Mouse (Mus musculus): Measurements from ENCODE around the gene Tceal1.
"Not testable (repeated sequence)": the region's sequence is repeated elsewhere in the genome, so short reads cannot be mapped to it uniquely, and the experiment has no call there.

Gene Tceal1

DNA sequence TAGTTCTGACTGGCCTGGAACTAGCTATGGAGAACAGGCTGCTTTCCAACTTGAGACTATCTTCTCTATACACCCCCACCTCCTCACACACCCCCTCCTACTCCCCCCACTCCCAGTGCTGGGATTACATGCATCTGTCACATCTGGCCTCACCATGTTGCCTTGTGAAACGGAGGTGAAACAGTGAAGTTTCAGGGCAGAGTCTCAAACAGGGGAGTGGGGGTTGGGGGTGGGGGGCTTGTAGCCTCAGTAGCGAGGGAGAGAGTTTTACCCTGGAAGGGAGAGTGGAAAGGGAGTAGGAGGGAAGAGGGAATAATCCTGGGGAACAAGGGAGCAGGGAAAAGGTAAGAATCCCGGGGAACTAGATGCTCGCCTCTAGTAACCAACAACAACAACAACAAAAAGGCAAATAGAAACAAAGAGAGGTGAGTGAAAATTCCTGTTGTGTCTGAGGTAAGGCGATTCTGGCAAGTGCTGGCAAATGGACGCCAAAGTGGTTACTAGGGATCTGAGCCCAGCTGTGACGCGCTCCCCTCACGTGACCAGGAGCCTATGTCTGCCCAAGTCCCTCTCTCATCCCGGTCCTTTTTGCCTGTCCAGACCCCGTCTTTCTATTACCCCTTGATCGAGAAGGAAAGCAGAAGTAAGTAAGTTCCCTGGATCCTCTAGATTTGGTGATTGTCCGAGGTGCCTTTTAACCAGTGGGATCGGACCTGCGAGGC lies at the start of gene Tceal1:
TSS of gene Tceal1 (plus strand) at position 537 of the 722 bp plus-strand sequence.
- in situ Hi-C loops (cut with MboI, MseI) = no loop called here

DNA sequence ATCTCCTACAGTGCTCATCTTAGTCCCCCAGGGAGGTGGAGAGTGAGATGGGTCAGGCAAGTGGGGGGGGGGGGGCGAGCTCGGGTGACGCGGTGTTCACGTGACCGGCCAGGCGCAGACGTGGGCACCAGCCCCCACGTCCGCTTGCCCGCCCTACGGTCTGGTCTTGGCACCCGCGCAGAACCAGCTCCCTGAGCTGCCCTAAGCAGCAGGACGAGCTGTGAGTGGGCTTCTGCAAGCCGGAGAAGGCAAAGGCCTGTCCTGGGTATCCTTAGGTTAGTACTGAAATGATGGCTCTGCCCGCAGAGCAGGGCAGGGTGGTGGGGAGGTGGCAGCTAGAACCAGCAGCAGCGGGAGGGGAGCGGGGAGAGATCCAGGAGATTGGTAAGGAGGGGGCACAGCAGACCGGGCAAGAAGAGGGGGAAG lies 41.5 kb upstream of the Tceal1 start:
- in situ Hi-C loops (cut with MboI, MseI) = loop anchor here (10.0 kb wide), 1 partner anchor 1461 kb away; no protein-coding TSS in a partner anchor

DNA sequence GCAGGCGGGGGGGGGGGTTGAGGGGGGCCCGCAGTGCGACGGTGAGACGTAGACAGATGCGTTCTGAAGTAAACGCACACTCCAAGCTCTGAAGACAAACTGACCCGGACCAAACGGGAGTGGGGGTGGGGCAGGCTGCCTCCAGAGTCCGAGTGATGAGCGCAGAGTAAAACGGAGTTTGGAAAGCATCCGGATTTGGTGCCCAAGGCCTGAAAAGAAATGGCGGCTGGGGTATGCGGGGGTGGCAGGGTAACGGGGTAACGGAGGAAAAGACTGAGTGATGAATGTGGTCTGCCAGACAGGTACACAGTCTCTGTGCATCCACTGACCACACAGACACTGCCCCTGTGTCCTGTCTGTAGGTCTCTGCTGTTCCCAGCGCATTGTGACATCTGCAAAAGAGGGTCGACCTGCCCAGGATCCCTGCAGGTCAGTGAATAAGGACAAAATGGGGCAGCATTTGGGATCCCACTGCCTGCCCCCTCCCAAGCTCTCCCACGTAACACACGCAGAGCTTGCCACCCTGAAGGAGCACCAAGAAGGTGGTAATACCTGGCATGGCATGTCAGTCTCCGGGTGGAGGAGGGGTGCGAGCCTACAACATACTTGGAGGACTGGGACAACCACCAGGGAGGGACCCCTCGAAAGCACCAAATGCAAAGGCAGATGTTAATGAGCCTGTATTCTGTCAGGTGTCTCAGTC lies 40.9 kb upstream of the Tceal1 start:
- in situ Hi-C loops (cut with MboI, MseI) = loop anchor here (10.0 kb wide), 1 partner anchor 1462 kb away; no protein-coding TSS in a partner anchor

DNA sequence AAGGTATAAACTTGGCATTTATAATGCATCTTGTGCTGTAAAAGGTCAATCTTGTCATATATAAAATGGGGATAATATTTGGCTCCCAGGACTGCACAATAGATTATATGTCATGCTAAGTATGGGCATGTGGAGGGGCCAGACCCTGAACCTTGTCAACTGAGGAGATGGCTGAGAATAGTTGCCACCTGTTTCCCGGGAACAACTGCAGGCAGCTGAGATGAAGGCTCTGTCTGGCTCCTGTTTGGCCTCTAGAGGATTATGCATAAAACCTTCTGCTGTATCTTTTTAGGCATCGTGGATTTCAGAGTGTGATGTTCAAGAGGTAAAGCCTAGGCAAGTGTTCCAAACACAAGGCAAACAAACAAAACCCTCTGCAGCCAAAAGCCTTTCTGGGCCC lies 39.0 kb upstream of the Tceal1 start:
- in situ Hi-C loops (cut with MboI, MseI) = loop anchor here (10.0 kb wide), 1 partner anchor 1464 kb away; no protein-coding TSS in a partner anchor

DNA sequence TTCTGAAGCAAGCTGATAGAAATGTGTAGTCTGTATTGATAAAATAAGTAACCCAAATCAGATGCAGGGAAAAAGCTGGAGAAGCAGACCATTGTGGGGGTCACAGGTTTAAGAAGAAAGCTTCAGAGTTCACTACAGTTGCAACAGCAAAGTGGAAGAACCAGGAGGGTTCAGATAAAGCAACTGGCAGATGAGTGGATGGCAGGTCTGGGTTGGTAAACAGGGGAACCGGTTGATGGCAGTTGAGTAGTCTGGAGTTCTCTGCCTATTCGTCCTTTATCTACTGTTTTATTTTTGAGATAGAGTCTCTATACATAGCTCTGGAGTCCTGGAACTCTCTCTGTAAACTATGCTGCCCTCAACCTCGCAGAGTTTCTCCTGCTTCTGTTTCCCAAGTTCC lies 26.8 kb upstream of the Tceal1 start:
- in situ Hi-C loops (cut with MboI, MseI) = no loop called here

DNA sequence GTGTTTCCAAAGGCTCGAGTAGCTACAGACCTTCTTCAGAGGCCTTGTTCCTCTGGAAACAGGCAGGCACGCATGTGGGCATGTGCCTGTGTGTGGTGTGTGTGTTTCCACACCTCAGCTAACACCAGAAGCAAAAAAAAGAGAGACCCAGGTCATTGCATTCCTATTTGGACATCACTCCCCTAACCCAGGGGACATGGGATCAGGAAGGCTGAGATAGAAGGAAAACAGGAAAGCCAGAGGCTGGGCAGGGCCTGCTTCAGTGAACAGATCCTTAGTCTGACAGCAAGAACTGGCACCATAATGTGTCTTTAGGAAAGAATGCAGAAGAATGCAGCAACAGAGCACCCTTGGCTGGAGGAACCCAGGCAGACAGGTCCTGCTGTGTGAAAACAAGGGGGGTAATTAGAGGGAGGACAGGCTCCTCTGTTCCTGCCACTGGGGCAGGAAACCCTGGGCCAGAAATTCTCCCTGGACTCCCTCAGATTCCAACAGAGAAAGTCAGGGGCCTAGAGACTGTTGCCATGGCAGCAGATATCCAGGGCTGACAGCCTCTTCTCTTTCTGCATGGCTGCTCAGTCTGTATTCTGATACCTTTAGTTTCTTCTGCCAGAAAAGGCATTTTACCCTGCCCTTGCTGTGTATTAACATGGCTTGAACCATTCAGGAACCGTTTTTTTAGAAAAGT lies 16.0 kb upstream of the Tceal1 start:
- in situ Hi-C loops (cut with MboI, MseI) = not testable (repeated sequence)

DNA sequence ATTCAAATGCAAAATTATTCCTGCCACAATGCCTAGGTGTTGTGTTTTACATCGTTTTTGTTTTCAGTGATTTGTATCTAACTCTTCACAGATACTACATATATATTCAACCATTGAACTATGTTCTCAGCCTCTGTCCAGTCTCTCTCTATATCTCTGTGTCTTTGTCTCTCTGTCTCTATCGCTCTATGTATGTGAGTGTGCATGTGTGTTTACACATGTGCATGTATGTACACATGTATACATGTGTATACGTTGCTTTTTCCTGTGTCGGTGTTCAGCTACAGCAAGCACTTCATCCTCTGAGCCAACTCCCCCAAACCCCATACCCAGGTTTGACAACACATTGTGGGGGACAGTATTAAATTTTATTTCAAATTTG lies 15.5 kb upstream of the Tceal1 start:
- in situ Hi-C loops (cut with MboI, MseI) = no loop called here

DNA sequence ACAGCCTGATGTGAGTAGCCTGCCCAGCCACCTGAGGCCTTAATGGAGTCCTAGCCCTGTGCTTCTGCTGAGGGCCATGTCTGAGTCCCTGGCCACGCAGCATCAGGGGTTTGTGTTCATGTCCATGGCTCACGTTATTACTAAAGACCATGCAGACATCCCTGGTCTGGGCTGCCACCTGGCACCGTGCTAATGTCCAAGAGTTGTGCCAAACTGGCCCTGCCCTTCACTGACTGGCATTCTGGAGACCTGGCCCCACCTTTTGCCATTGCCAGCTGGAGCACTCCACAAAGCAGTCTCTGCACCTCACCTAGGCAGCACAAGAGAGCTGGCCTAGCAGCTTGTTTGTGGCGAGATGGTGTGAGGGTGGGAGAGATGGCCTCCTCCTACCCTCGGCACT lies 14.6 kb upstream of the Tceal1 start:
- in situ Hi-C loops (cut with MboI, MseI) = no loop called here

DNA sequence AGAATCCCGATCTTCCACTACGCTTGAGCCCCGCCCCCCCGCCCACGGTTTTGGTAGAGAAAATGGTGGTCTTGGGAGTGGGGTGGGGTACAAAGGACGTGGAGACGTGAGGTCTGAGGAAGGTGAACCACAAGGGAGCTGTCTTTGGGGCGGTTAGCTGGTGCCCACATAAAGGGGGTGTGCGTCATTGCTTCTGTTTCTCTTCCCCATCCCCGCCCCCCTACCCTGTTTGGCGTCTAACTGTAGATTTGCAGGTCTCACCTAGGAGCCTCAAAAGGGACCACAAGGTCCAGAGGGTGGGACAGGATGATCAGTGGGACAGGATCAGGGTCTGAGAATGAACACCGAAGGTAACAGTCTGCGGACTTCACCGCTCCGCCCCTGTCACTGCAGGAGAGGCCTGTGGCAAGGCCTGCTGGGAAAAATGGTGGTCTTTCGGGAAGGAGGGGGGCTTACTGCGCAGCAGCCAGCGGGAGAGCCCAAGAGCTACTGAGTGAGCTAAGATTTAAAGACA lies 443 bp downstream of the Tceal1 start:
- in situ Hi-C loops (cut with MboI, MseI) = no loop called here

DNA sequence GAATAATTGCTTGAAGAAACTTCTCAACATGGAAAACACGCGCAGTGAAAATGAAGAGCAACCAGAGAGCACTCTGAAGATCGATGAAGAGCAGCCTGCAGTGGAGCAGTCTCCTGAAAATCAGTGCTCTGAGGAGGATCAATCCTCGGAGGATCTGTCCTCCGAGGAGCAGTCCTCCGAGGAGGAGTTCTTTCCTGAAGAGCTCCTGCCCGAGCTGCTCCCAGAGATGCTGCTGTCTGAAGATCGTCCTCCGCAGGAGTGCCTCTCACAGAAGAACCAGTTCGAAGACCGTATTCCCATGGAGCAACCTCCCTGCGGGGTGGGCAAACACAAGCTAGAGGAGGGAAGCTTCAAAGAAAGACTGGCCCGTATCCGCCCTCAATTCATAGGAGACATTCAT lies 1.0 kb downstream of the Tceal1 start:
- in situ Hi-C loops (cut with MboI, MseI) = no loop called here

DNA sequence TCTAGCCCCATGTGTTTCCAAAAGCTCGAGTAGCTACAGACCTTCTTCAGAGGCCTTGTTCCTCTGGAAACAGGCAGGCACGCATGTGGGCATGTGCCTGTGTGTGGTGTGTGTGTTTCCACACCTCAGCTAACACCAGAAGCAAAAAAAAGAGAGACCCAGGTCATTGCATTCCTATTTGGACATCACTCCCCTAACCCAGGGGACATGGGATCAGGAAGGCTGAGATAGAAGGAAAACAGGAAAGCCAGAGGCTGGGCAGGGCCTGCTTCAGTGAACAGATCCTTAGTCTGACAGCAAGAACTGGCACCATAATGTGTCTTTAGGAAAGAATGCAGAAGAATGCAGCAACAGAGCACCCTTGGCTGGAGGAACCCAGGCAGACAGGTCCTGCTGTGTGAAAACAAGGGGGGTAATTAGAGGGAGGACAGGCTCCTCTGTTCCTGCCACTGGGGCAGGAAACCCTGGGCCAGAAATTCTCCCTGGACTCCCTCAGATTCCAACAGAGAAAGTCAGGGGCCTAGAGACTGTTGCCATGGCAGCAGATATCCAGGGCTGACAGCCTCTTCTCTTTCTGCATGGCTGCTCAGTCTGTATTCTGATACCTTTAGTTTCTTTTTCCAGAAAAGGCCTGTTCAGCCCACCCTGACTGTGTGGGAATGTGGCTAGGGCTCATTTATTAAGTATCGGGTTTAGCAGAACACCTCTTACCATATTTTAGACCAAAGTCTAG lies 7.1 kb downstream of the Tceal1 start:
- in situ Hi-C loops (cut with MboI, MseI) = not testable (repeated sequence)

DNA sequence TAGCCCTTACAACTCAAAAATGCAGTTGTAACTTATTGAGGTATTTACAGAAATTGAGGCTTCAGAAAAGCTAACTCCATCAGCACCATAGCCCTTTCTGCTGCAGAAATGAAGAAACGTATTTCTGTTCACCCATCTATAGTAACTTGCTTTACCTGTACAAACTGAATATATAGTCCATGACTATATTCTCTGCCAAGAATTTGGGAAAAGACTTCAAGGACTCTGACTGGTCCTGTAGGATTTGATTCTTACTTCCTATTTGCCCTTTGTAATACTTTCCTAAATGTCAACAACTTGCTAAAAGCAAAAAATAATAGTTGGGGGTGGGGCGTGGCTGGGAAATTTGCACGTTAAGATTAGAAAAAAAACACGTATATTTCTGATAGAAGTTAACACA lies 24.2 kb downstream of the Tceal1 start:
- in situ Hi-C loops (cut with MboI, MseI) = no loop called here

DNA sequence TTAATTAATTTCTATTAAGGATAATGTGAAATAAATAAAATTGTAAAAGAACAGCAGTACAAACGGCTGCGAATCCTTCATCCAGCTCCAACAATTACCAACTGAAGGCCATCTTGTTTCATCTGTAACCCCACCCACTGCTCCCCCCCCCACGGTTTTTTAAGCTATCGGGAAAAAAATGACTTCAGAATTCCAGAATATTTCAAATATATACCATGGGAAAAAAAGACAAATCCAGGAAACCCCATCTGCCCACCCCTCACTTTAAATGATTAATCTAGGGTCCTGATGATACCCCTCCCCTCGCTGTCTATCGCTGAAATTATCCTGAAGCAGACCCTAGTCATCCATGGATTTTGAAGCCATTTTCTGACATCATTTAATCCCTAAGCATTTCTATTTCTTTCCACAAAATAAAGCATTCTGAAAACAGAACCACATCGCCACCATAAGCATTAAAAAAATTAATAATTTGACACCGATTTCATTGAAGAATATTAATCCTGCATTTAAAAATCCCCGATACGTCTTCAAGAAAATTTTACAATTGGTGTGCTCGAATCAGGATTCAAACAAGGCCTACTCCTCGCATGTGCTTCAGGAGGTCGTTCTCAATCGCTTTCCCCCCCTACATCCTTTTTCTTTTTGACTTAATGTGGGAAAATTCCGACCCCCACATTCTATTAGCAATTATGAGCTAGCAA lies 32.5 kb downstream of the Tceal1 start:
- in situ Hi-C loops (cut with MboI, MseI) = loop anchor here (10.0 kb wide), 1 partner anchor 295 kb away; the partner anchor contains the start of gene Slc25a53

DNA sequence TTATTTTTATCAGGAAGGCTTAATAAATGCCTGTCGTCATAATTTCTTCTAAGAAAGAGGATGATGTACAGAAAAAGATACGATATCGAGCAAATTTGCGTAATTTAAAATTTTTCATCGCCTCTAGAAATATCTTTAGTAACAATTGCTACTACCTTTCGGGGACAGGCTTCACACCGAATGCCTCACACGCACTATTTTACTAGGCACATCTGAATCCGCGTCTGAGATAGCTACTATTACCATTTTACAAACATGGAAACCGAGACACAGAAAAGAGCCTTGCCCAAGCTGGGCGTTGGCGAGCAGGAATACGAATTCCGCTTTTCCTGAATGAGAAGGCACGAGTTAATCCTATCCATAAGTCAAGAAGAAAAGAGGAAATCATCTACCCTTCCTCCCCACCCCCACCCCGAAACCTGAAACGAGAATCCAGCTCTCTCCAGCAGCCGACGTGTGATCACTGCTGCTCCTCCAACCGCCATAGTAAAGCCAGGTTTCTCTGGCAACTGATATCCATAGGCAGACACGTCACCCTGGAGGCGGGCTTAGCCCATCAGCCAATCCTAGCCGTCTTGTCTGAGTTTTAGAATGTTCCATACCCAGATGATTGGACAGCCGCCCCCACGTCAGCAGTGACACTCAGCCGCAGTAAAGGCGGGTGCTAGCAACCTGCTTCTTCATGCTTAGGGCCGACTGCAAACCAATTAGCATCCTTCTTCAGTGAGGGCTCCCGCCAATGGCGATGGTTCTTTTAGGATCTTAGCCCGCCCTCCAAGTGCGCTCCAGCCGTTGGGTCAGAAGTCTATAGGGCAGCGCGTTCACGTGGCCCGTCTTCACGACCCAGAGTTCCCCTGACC lies 33.2 kb downstream of the Tceal1 start:
- in situ Hi-C loops (cut with MboI, MseI) = loop anchor here (10.0 kb wide), 1 partner anchor 294 kb away; the partner anchor contains the start of gene Slc25a53

DNA sequence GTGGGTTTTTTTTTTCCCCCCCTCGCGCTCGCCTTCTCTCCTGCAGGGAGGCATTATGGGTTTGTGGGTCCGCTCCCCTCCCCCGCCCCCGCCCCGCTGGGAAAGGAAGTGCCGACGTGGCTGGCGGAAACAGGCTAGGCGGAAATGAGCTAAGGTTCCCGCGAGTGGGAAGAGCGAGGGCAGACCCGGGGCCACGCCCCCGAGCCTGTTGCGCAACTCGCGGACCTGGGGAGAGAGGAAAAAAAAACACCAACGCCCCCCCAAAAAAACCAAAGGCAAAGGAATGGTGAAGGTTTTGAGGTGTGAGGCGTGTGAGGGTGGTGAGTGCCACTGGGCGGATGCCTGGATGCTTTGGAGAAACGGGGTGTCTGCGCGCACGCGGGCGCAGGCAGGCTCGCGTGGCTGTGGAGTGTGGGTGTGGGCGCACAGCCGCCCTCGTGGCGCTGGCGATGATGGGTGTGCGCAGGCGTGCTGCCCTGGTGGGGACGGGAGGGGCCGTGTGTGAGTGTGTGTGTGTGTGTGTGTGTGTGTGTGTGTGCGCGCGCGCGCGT lies 33.9 kb downstream of the Tceal1 start:
- in situ Hi-C loops (cut with MboI, MseI) = loop anchor here (10.0 kb wide), 1 partner anchor 293 kb away; the partner anchor contains the start of gene Slc25a53

DNA sequence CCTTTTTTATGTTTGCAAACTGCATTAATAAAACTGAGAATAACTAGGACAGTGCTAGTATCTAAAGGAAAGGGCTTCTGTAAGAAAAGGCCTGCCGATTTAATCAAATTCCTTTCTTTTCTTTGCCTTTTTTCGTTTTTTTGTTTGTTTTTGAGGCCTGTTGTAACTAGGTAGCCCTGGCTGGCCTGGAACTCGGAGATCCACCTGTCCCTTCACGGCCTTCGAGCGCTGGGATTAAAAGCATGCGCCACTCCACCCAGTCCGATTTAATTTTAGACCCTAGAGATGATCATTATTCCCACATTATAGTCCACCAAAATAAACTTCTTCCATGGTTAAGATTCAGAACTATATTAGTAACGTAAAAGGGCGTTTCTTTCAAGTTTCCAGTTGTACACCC lies 34.5 kb downstream of the Tceal1 start:
- in situ Hi-C loops (cut with MboI, MseI) = loop anchor here (10.0 kb wide), 1 partner anchor 293 kb away; the partner anchor contains the start of gene Slc25a53

DNA sequence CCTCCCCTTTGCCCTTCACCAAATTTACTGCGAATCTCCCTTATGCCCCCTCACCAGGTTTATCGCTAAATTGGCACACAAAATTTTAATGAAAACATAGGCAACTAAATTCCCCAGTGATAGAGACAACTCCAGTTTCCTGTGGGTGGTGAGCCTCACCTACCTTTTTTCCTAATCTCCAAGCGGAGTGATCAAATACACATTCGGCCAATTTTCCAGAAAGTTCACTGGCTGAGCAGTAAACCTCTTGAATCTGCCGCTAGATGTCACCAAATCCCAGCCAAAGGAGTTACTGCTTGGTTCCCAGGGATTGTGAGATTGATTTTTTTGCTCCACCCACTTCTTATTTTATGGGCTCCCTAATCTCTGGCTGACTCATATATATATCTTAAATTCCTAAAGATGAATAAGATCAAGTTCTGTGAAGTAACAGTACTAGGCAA lies 34.9 kb downstream of the Tceal1 start:
- in situ Hi-C loops (cut with MboI, MseI) = loop anchor here (10.0 kb wide), 1 partner anchor 292 kb away; the partner anchor contains the start of gene Slc25a53

DNA sequence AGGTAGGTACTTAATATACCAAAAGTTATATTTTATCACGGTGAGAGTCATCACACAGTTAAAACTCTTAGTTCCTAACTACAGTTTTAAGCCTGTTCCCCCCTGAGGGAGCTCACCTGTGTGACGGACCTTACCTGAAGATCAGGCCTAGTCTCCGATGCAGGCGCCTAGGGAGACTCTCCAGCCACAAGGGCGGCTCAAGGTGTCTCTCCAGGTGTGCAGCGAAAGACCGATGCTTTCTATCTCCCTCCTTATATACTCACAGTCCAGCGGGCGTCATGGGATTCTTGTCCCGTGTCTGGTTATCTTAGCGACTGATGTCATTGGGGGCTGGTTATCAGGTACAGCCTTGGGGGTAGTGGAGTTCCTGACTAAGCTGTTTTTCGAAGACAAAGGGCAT lies 35.7 kb downstream of the Tceal1 start, which contains the start of gene Morf4l2:
TSS of gene Morf4l2 (minus strand) at position 232 of the 400 bp plus-strand sequence.
- in situ Hi-C loops (cut with MboI, MseI) = loop anchor here (10.0 kb wide), 1 partner anchor 291 kb away; the partner anchor contains the start of gene Slc25a53

DNA sequence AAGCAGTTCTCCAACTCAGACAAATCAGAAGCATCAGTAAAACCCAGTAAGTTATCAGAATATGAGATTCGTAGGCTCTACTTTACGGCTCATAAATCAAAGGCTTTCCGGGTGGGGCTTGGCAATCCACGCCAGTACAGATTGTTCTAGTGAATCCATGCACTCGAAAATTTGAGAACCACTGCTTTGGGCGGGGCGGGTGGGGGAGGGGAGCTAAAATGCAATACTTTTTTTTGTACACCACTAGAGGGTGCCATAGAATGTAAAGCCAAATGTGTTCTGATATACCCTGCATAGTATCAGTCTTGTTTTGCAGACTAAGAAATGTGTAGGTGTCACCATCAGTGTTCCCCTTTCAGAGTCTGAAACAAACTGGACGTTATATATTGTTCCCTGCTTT lies 36.9 kb downstream of the Tceal1 start:
- in situ Hi-C loops (cut with MboI, MseI) = loop anchor here (10.0 kb wide), 1 partner anchor 290 kb away; the partner anchor contains the start of gene Slc25a53

Data from regulatory T cell (primary cell).